13 mouse cellular contexts compared by ENCODE assay signal in genomic region chr4:59291914-59292718, GRCm38 (mm10).
DNase-seq lines count a peak whose midpoint lies in the region; ATAC-seq and TF ChIP-seq lines count a peak whose summit lies in the region.
"Had no signal": no experiment of that assay in that cellular context is flagged by ENCODE, and none has a peak within 500 bp of the region (broad histone marks: within the 10 kb centered on the region; RNA-seq: fewer than 3 reads in every experiment).

No protein-coding gene starts in this region.

- no peaks in the 10 kb centered on the region for H3K9me3 ChIP-seq in G1E (replicated peaks)
- no peaks in the 10 kb centered on the region for H3K9me3 ChIP-seq in lung, embryonic 15.5 days
- no peaks in the 10 kb centered on the region for H3K9me3 ChIP-seq in intestine, postnatal 0 days (ENCODE audit: control insufficient read depth)
- H3K9me3 ChIP-seq: limb, embryonic 15.5 days had no signal

- H3K27me3 ChIP-seq in G1E (ENCODE audit: insufficient read depth, low read length), result no peaks in the 10 kb centered on the region
- H3K27me3 ChIP-seq in lung, embryonic 15.5 days, result no peaks in the 10 kb centered on the region
- H3K27me3 ChIP-seq in intestine, postnatal 0 days (replicated peaks; ENCODE audit: control insufficient read depth, insufficient read depth, low read length), result no peaks in the 10 kb centered on the region
- H3K27me3 ChIP-seq: limb, embryonic 15.5 days had no signal

- TF ChIP-seq CTCF in G1E (IDR thresholded peaks at IDR 0.05; ENCODE audit: low read depth, low read length), result no peak
- TF ChIP-seq CTCF in intestine, postnatal 0 days (IDR thresholded peaks at IDR 0.05; ENCODE audit: low read depth), result no peak

- WGBS in lung, embryonic 15.5 days, result 66% methylated on average over 13 of the region's 13 CpGs
- WGBS in intestine, postnatal 0 days, result 74% methylated on average over 13 of the region's 13 CpGs

- ATAC-seq in G1E (ENCODE audit: extremely low read depth, insufficient number of reproducible peaks, low FRiP score, poor library complexity, severe bottlenecking), result peak; percentile 79
- peak; percentile 51 to 62; a peak in 2 of 4 replicates for ATAC-seq in hematopoietic stem cell, adult 5-6 weeks (replicated peaks in 1 of 2; ENCODE audit: insufficient read depth in 1 of 2, low FRiP score in 2 of 2, low TSS enrichment in 1 of 2, low read depth in 1 of 2, poor library complexity in 2 of 2, severe bottlenecking in 2 of 2)
- no peak for ATAC-seq in lung, embryonic 15.5 days (ENCODE audit: borderline replicate concordance, extremely low read depth, low FRiP score, low TSS enrichment)
- no peak for ATAC-seq in intestine, postnatal 0 days

- intact Hi-C loops in left cerebral cortex, postnatal 14 days (cut with DNase I), result no loop called here

- H3K4me1 ChIP-seq in G1E (ENCODE audit: insufficient read depth, low read depth, low read length), result peaks cover 59% of the 10 kb centered on the region
- peaks cover 4% of the 10 kb centered on the region; the same call in 1 of the 2 replicates for H3K4me1 ChIP-seq in lung, embryonic 15.5 days
- no peaks in the 10 kb centered on the region for H3K4me1 ChIP-seq in intestine, postnatal 0 days (replicated peaks; ENCODE audit: control insufficient read depth, insufficient read depth, low read length)
- H3K4me1 ChIP-seq: limb, embryonic 15.5 days had no signal

- no peaks in the 10 kb centered on the region for H3K36me3 ChIP-seq in G1E (replicated peaks)
- no peaks in the 10 kb centered on the region for H3K36me3 ChIP-seq in lung, embryonic 15.5 days
- no peaks in the 10 kb centered on the region for H3K36me3 ChIP-seq in intestine, postnatal 0 days (ENCODE audit: control insufficient read depth, insufficient read depth)
- H3K36me3 ChIP-seq: limb, embryonic 15.5 days had no signal

- H3K4me3 ChIP-seq in G1E (ENCODE audit: low read depth, low read length), result peak overlapping the region; percentile 55; the same call in 1 of the 2 replicates
- H3K4me3 ChIP-seq in lung, embryonic 15.5 days, result no peak overlapping the region
- no peak overlapping the region for H3K4me3 ChIP-seq in intestine, postnatal 0 days (ENCODE audit: low read depth, low read length)
- H3K4me3 ChIP-seq: left cerebral cortex, adult 2 months; limb, embryonic 15.5 days had no signal

- H3K9ac ChIP-seq in lung, embryonic 15.5 days, result no peak overlapping the region
- H3K9ac ChIP-seq in intestine, postnatal 0 days (ENCODE audit: low read depth, low read length), result no peak overlapping the region
- H3K9ac ChIP-seq: limb, embryonic 15.5 days had no signal

- DNase-seq in G1E (ENCODE audit: low spot score), result peak; percentile 48
- peak; percentile 73 for DNase-seq in MEL-GATA-1-ER (ENCODE audit: extremely low read depth, low read depth)
- no peak for DNase-seq in left cerebral cortex, postnatal 14 days (ENCODE audit: low spot score in 2 of 2)
- no peak for DNase-seq in left cerebral cortex, adult 11 months (ENCODE audit: low spot score)
- DNase-seq in retina, postnatal 1 day, result no peak
- DNase-seq: adrenal gland, postnatal 25 days; embryo, embryonic 11 days; thymus, adult 2 months had no signal

- H3K27ac ChIP-seq in lung, embryonic 15.5 days, result peak overlapping the region; percentile 51
- no peak overlapping the region for H3K27ac ChIP-seq in intestine, postnatal 0 days (ENCODE audit: low read depth, low read length)
- H3K27ac ChIP-seq: left cerebral cortex, adult 2 months; limb, embryonic 15.5 days had no signal

- H3K4me2 ChIP-seq in lung, embryonic 15.5 days, result no peak overlapping the region
- H3K4me2 ChIP-seq in intestine, postnatal 0 days (replicated peaks; ENCODE audit: low read depth), result no peak overlapping the region
- H3K4me2 ChIP-seq: limb, embryonic 15.5 days had no signal

Comparison
In these comparisons a context has a peak if more than half of its experiments do, and no peak if none do; other contexts are left out.
1. ATAC-seq: peak in G1E (single experiment) and hematopoietic stem cell, adult 5-6 weeks (2 of 2); none in lung, embryonic 15.5 days (single experiment) and intestine, postnatal 0 days (single experiment).
2. DNase-seq: peak in G1E (single experiment) and MEL-GATA-1-ER (single experiment); none in left cerebral cortex, postnatal 14 days (0 of 2), left cerebral cortex, adult 11 months (single experiment) and retina, postnatal 1 day (single experiment).